Mouse (Mus musculus) hindbrain, postnatal 0 days (tissue): ENCODE results near the gene Tjp2. TPM values are rescaled to one million over a fixed set of nuclear protein-coding genes. Genes with fewer than 3 reads are reported as not detected.

Experiments
- ATAC-seq: fragments of 200-750 bp; cut with Nextera tagmentation; 2 replicates; pipeline ENCODE4 v1.8.0; 2017; ENCODE audit warnings: mild to moderate bottlenecking, moderate TSS enrichment, moderate library complexity
- DNase-seq: peaks from one replicate; pipeline ENCODE4 v3.0.0-alpha.2; 2015; ENCODE audit warnings: low spot score
- H3K27ac ChIP-seq: fragments of 300-500 bp; sonication (generic); 2 replicates; pipeline ENCODE4 v1.5.1; 2014; ENCODE audit warnings: mild to moderate bottlenecking
- H3K27me3 ChIP-seq: fragments of 300-500 bp; sonication (generic); 2 replicates; pipeline ENCODE4 v1.6.1; 2014; ENCODE audit warnings: low read length, mixed read lengths; ENCODE audit not compliant: insufficient read depth
- H3K36me3 ChIP-seq: fragments of 300-500 bp; sonication (generic); 2 replicates; pipeline ENCODE4 v1.6.1; 2014; ENCODE audit warnings: low read length, mixed read lengths; ENCODE audit not compliant: insufficient read depth
- H3K4me1 ChIP-seq: fragments of 300-500 bp; sonication (generic); 2 replicates; pipeline ENCODE4 v1.6.1; 2014; ENCODE audit warnings: antibody characterized with exemption, low read length, mixed read lengths; ENCODE audit not compliant: insufficient read depth
- H3K4me2 ChIP-seq: fragments of 300-500 bp; sonication (generic); 2 replicates; pipeline ENCODE4 v1.6.1; 2014; ENCODE audit warnings: low read depth, mild to moderate bottlenecking, low read length, moderate library complexity, mixed read lengths
- H3K4me3 ChIP-seq: fragments of 300-500 bp; sonication (generic); 2 replicates; pipeline ENCODE4 v1.5.1; 2014; ENCODE audit warnings: low read length
- H3K9ac ChIP-seq: fragments of 300-500 bp; sonication (generic); replicated peaks from 2 replicates; pipeline ENCODE4 v1.6.1; 2014; ENCODE audit warnings: mild to moderate bottlenecking, low read length, moderate library complexity, mixed read lengths
- H3K9me3 ChIP-seq: fragments of 300-500 bp; sonication (generic); 2 replicates; pipeline ENCODE4 v1.6.1; 2016; ENCODE audit warnings: low read length, mixed read lengths
- CTCF ChIP-seq: IDR thresholded peaks from 2 replicates; pipeline ENCODE4 v1.5.1; 2016; ENCODE audit warnings: antibody characterized with exemption, control low read depth, low read depth
- WGBS: fragments of 180-500 bp; shearing (Covaris S2); extraction: QIAGEN DNeasy Blood & Tissue Kit; methylation state at CpG from one replicate; pipeline ENCODE4 v1.1.7; 2014; 5-methylcytosine and 5-hydroxymethylcytosine counted together
- polyA plus RNA-seq: library from polyadenylated mRNA; unstranded; fragments of >200 nt; fragmentation: Nextera tagmentation; extraction: Ambion mirVana; gene quantifications from 2 replicates; pipeline ENCODE4 v1.2.1, GENCODE M21; 2015
- total RNA-seq: library from RNA; depleted of rRNA; stranded (reverse); fragments of >200 nt; gene quantifications from 2 replicates; pipeline ENCODE4 v1.2.3, GENCODE M21; 2014; rRNA removed

Gene Tjp2
- total RNA-seq (15.8 and 20.3 TPM in 2 replicates), polyA plus RNA-seq (13.9 and 15.0 TPM in 2 replicates)

DNA sequence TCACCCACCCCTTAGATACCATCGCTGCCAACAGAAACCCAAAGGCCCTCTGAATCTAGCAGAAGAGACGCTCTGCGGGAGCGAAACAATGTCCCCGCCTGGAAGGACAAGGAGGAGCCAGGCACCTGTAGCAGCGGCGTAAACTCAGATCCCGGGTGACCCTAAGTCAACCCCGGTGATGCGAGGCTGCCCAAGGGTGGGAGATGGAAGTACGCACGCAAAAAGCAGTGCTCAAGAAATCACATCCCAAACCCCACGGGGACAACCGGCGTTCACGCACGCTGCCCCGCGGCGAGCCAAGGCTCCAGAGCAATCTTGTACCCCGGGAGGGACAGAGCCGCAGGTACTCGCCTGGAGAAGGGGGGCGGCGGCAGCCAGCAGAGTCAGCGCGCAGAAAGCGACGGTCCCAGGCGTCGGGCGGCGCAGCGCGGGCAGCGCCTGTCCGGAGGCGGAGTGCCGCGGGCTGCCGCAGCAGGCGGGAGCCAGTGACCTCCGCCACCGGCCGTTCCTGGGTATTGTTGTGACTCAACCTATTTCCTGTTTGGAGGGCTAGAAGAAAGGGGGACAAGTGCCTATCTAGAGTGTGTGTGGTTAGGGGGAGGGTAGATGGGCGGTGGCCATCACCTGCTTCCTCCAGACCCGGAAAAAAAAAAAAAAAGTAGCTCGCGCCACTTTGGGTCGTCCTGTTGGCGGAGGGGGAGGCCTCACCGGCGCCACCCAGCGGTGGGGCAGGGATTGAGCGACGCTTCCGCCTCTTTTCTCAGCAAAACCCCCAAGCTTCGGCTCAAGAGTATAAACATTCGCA is at the start of gene Tjp2:
Tjp2 (minus strand) TSS at position 531 of the 805 bp plus-strand sequence.
- peak; percentile 55; the same call in 1 of the 2 replicates for ATAC-seq
- Histone ChIP-seq H3K27me3 (peaks cover 17% of the 10 kb centered on the region; the same call in 1 of the 2 replicates), H3K36me3 (no peaks in the 10 kb centered on the region), H3K27ac (peak within 1 kb of the TSS; percentile 60; the same call in 1 of the 2 replicates), H3K4me3 (peak within 1 kb of the TSS; percentile 48), H3K9ac (peak within 1 kb of the TSS; percentile 40), H3K4me2 (peak within 1 kb of the TSS; percentile 86), H3K4me1 (no peaks in the 10 kb centered on the region), H3K9me3 (no peaks in the 10 kb centered on the region)
- WGBS, result under 1% methylated on average over 58 of the region's 59 CpGs
- peak; percentile 26 for DNase-seq
- TF ChIP-seq CTCF, result peak; percentile 73

DNA sequence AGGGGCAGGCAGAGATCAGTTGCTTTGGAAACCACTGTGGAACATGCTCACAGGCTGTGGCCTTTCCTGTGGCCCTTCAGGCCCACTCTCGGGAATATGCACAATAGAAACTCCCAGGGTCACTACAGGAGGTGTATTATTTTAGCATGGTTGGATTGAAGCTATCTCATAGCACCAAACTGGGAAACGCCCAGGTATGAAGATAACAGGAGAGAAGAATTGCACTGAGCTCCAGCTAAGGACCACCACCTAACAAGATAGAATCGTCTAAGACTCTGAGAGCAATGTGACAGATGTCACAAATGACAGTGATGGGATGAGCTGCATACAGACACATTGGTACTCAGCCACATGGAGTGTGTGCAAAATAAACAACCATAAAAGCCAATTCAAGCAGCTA is 49.5 kb upstream of the Tjp2 start:
- no peak for ATAC-seq
- 51% methylated on average over 3 of the region's 3 CpGs for WGBS
- H3K27ac ChIP-seq, result no peak overlapping the region
- no peak overlapping the region for H3K9ac ChIP-seq
- H3K9me3 ChIP-seq, result no peaks in the 10 kb centered on the region
- H3K4me2 ChIP-seq, result no peak overlapping the region
- no peak overlapping the region for H3K4me3 ChIP-seq
- DNase-seq, result no peak
- H3K36me3 ChIP-seq, result no peaks in the 10 kb centered on the region; the same call in 1 of the 2 replicates
- H3K4me1 ChIP-seq, result 0 out of 2 replicates have a peak, but pooled peaks cover 3% of the 10 kb centered on the region
- TF ChIP-seq CTCF, result no peak
- no peaks in the 10 kb centered on the region for H3K27me3 ChIP-seq

DNA sequence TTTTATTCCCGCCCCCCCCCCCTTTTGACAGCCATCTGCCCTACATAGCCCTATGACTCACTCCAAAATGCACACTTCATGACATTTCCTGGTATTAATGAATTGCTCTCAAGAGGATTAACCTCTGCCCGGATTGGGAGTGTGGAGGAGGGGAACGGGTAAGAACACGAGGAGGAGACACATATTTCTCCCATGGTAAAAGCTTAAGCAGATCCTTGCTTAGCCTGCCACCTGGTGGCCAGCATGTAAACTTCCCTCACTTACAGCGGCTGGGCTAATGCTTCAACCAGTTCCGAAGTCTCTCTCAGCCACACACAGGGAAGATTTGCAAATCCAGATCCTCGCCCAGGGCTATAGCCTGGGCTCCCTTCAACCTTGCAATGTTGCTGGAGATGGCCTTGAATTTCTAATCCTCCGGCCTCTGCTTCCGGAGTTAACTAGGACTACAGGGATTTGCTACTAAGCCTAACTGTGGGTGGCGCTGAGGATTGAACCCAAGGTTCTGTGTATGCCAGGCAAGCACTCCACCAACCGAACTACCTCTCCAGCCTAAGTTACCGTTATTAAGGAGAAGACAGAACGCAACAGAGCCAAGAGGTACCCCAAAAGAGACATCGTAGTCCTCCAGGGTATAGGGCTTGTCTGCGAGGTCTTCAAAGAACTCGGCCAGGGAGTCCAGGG is 47.1 kb upstream of the Tjp2 start:
- Histone ChIP-seq H3K27me3 (no peaks in the 10 kb centered on the region), H3K4me1 (no peaks in the 10 kb centered on the region), H3K9me3 (no peaks in the 10 kb centered on the region), H3K36me3 (no peaks in the 10 kb centered on the region; the same call in 1 of the 2 replicates), H3K4me2 (0 out of 2 replicates have a peak overlapping the region, but pooled peaks have one; percentile 14), H3K27ac (no peak overlapping the region), H3K9ac (no peak overlapping the region), H3K4me3 (no peak overlapping the region)
- peak; percentile 95 for TF ChIP-seq CTCF
- 44% methylated on average over 16 of the region's 16 CpGs for WGBS
- DNase-seq (peak; percentile 92), ATAC-seq (peak; percentile 90)

DNA sequence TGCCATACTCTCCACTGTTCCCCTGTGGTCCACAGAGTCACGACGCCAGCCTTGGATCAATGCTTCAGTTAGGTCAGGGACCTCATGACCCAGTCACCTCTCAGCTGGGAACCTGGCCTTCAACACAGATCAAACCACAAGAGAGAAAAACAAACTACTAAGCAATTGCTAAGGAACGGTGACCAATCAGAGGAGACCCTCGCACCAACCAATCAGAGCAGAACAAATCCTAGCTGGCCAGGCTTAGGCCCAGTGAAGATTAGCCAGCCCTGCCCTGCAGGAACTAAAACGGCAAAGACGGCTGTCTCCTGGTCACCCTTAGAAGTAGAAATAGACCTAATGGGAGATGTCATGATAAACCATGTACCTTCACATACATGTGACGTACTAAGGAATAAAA is 46.5 kb upstream of the Tjp2 start:
- Histone ChIP-seq H3K4me1 (no peaks in the 10 kb centered on the region), H3K9me3 (no peaks in the 10 kb centered on the region), H3K27me3 (no peaks in the 10 kb centered on the region), H3K27ac (no peak overlapping the region), H3K9ac (no peak overlapping the region), H3K4me2 (0 out of 2 replicates have a peak overlapping the region, but pooled peaks have one; percentile 14), H3K36me3 (no peaks in the 10 kb centered on the region), H3K4me3 (no peak overlapping the region)
- TF ChIP-seq CTCF, result no peak
- DNase-seq (peak; percentile 22), ATAC-seq (peak; percentile 76)
- WGBS, result 47% methylated on average over 7 of the region's 7 CpGs

DNA sequence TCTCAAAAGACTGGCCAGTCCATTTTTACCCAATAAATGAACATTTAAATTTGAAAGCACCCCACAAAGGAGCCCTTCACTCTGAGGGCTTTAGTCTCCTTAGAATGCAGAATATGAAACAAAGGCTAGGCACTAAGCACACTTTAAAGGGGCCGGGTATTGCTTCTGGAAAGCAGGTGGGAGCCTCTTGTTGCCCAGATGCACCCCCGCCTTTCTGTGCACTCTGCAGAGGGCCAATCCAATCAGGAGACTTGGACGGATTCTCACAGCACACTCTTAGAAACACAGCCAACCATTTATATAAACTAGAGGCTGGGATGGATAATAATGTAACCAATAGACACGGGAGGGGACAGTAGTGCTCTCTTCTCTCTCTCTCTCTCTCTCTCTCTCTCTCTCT is 43.7 kb upstream of the Tjp2 start:
- no peak for ATAC-seq
- Histone ChIP-seq H3K9me3 (no peaks in the 10 kb centered on the region), H3K27ac (no peak overlapping the region), H3K9ac (no peak overlapping the region), H3K4me1 (no peaks in the 10 kb centered on the region), H3K4me2 (no peak overlapping the region), H3K4me3 (no peak overlapping the region), H3K27me3 (no peaks in the 10 kb centered on the region), H3K36me3 (no peaks in the 10 kb centered on the region)
- TF ChIP-seq CTCF, result no peak
- WGBS, result 29% methylated on average over 4 of the region's 4 CpGs
- DNase-seq, result peak; percentile 31

DNA sequence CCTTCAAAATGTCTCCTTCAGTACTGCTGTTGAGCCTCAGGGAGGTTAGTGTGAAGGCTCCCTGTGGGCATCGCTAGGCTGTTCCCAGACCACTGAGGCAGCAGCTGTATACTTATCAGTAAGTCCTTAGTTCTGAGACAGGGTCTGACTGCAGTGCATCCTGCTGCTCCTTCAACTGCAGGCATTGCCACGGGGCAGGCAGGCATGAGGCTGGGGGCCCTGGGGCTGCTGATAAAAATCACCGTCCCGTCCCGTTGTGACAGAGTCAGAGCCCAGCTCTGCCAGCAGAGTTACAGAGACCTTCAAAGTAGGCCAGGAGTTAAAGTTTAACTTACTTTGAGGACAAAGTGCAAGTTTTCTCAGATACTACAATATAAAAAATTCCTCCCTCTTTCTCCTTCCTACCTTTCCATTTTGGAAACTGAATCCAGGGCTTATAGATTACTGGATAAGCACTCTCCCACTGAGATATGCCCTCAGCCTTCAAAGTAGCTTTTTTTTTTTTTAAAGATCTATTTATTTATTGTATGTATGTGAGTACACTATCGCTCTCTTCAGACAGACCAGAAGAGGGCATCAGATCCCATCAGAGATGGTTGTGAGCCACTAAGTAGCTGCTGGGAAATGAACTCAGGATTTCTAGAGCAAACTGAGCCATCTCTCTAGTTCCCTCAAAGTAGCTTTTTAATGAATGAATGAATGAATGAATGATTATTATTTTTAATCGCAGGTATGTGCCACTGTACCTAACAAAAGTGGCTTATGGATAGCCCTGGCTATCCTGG is 41.4 kb upstream of the Tjp2 start:
- H3K27ac ChIP-seq, result no peak overlapping the region
- 86% methylated on average over 7 of the region's 7 CpGs for WGBS

More for the DNA sequence above, 41.4 kb upstream of the Tjp2 start:
- H3K9ac ChIP-seq, result no peak overlapping the region
- H3K4me1 ChIP-seq, result no peaks in the 10 kb centered on the region
- ATAC-seq (no peak), DNase-seq (no peak)
- H3K36me3 ChIP-seq, result no peaks in the 10 kb centered on the region
- no peak overlapping the region for H3K4me2 ChIP-seq
- H3K9me3 ChIP-seq, result no peaks in the 10 kb centered on the region
- H3K4me3 ChIP-seq, result no peak overlapping the region
- TF ChIP-seq CTCF, result peak; percentile 20; the same call in 1 of the 2 replicates
- no peaks in the 10 kb centered on the region for H3K27me3 ChIP-seq
